Mouse (Mus musculus): ENCODE measurements around the gene Nelfb.

The Nelfb gene

GRCm38 (mm10) chr2:25175690-25176078 lies 35.6 kb downstream of the Nelfb start:
- DNase-seq (ENCODE audit: low read depth): no peak

- DNase-seq (ENCODE audit: low read depth): no peak
Observed at GRCm38 (mm10) chr2:25174866-25175689, 36.2 kb downstream of the Nelfb start.

GRCm38 (mm10) chr2:25173821-25174220 lies 37.5 kb downstream of the Nelfb start:
- no peak for DNase-seq (ENCODE audit: low read depth)

GRCm38 (mm10) chr2:25172629-25173028 lies 38.7 kb downstream of the Nelfb start:
- DNase-seq (ENCODE audit: low read depth): no peak

GRCm38 (mm10) chr2:25171769-25172153 lies 39.5 kb downstream of the Nelfb start:
- DNase-seq (ENCODE audit: low read depth): no peak

GRCm38 (mm10) chr2:25171101-25171768 lies 40.1 kb downstream of the Nelfb start:
- DNase-seq (ENCODE audit: low read depth): no peak

GRCm38 (mm10) chr2:25170326-25171100 lies 40.8 kb downstream of the Nelfb start:
- DNase-seq (ENCODE audit: low read depth): peak; percentile 53

GRCm38 (mm10) chr2:25169778-25170177 lies 41.5 kb downstream of the Nelfb start:
- no peak for DNase-seq (ENCODE audit: low read depth)

- DNase-seq (ENCODE audit: low read depth): no peak
Observed at GRCm38 (mm10) chr2:25168665-25168978, 42.7 kb downstream of the Nelfb start.

- DNase-seq (ENCODE audit: low read depth): no peak
Observed at GRCm38 (mm10) chr2:25167919-25168664, 43.2 kb downstream of the Nelfb start.

GRCm38 (mm10) chr2:25167481-25167880 lies 43.8 kb downstream of the Nelfb start:
- no peak for DNase-seq (ENCODE audit: low read depth)

- peak; percentile 84 for DNase-seq (ENCODE audit: low read depth)
Observed at GRCm38 (mm10) chr2:25157655-25158054, 53.6 kb downstream of the Nelfb start.

GRCm38 (mm10) chr2:25156990-25157389 lies 54.3 kb downstream of the Nelfb start:
- peak; percentile 47 for DNase-seq (ENCODE audit: low read depth)

- DNase-seq (ENCODE audit: low read depth): no peak
Observed at GRCm38 (mm10) chr2:25156177-25156576, 55.1 kb downstream of the Nelfb start.

- no peak for DNase-seq (ENCODE audit: low read depth)
Observed at GRCm38 (mm10) chr2:25151280-25151956, 59.9 kb downstream of the Nelfb start.
